Mouse (Mus musculus): ENCODE data around the gene H13.
A peak's percentile ranks its signal among the peaks of the same experiment; 100 is the strongest.
"Not testable (repeated sequence)": the region's sequence is repeated elsewhere in the genome, so short reads cannot be mapped to it uniquely, and the experiment has no call there.

The H13 gene

DNA sequence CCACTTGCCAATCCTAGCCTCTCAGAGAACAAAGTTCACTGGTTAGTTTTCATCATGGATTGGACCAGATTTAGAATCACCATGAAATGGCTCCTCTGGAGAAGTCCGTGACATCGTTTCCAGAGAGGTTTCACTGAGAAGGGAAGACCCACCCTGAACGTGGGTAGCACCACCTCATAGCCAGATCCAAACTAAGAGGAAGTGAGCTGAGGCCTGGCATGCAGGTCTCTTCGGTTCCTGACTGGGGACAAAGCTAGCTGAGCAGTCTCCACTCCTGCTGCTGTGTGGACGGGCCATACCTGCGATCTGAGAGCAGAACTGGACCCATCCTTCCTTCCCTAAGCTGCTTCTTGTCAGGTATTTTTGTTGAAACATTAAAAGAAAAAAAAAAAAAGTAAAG, 8.1 kb upstream of the H13 start:
- no peak for DNase-seq (ENCODE audit: low read depth, low spot score)

GRCm38 (mm10) chr2:152666191-152666590, 3.1 kb upstream of the H13 start:
- DNase-seq (ENCODE audit: low read depth, low spot score), result not testable (repeated sequence)

GRCm38 (mm10) chr2:152669639-152670484, 601 bp downstream of the H13 start:
- DNase-seq (ENCODE audit: low read depth, low spot score), result peak; percentile 72

DNA sequence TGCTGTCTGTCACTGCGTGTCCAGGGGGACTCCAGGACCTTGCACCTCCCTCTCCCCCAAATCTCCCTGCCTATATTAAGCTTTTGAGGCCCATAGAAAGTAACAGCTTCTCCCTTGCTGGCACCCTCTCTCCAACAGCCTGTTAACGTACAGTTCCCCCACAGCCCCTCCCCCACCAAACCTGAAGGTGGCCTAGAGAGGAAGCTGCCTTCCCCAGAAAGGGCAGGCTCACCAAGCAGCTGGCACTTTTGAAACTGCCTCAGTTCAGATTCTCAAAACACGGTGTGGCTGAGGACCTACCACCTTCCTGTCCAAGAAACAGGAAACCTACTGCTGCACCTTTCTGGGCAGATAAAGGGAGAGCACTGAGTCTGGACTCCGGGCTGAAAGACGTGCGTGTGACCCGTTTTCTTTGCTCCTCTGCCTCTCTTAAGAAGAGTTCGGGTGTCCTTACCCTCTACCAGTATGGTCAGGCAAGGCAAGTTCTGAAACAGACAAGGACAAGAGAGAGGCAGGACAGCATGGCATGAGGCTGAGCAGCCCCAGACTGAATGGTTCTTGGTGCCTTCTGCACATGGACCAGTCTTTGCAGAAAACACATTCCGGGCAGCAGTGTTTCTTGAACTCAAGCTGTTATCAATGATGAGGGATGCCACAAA, 1.9 kb downstream of the H13 start:
- no peak for DNase-seq (ENCODE audit: low read depth, low spot score)

GRCm38 (mm10) chr2:152671642-152671999, 2.4 kb downstream of the H13 start:
- no peak for DNase-seq (ENCODE audit: low read depth, low spot score)

DNA sequence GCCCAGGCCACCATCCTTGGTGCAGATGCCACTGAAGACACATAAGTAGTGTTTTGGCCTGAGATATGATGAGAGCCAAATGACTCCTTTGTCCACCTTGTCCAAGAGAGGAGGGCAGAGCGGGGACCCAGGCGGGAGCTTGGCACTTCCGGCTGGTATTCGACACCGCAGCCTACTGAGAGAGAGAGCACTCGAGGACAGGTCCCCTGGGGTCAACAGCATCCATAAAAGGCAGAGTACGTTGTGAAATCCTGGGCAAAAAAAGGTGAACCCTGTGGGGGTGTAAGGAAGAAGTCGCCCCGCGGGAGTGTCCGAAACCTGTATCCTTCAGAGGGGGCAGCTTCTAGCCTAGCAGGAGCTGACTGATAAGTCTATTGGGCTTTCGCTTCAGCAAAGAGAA, 2.9 kb downstream of the H13 start:
- DNase-seq (ENCODE audit: low read depth, low spot score), result no peak

DNA sequence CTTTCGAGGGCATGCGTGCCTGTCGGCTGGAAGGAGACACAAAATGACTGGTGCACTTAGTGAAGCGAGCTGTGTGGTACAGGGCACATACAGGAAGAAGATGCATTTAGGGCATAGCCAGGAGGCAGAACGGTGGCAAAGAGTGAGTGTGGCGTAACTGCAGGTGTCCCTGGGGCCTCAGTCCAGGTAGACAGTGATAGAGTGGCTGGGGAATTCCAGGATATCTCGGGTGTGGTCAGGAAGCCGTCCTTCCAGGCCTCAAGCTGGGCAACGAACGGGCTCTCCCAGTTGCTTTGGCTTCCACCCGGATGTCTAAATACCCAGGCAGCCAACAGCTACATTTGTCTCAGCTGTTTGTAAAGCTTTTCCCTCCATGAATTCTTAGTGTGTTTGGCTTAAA, 4.9 kb downstream of the H13 start:
- no peak for DNase-seq (ENCODE audit: low read depth, low spot score)

DNA sequence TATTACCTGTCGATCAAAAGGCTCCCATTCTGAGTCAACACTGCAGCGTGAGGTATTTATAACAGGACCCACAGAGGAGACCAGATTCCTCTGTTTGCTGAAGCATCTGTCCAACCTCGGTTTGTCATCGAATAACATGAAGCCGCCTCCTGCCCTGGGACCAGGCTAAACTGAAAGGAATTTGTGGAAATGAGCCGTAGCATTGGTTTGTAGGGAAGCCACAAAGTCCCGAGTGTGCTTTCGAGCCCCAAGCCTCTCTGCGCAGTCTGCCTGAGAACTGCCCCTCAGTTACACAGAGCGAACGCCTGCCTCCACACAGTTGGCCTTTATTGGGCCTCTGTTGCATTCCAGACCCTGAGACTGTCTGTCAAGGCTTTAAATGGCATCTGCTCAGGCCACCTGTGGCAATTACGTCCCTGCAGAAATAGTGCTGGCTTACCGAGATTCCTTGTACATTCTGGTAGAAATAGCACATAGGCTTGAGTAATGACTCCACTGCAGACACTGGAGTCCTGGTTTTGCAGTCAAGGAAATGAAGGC, 6.1 kb downstream of the H13 start:
- DNase-seq (ENCODE audit: low read depth, low spot score), result no peak

GRCm38 (mm10) chr2:152678302-152678701, 9.0 kb downstream of the H13 start:
- no peak for DNase-seq (ENCODE audit: low read depth, low spot score)

- no peak for DNase-seq (ENCODE audit: low read depth, low spot score)
These were observed 9.7 kb downstream of the H13 start for GRCm38 (mm10) chr2:152678925-152679324.

GRCm38 (mm10) chr2:152679701-152680355, 10.6 kb downstream of the H13 start:
- no peak for DNase-seq (ENCODE audit: low read depth, low spot score)

GRCm38 (mm10) chr2:152683086-152683485, 13.8 kb downstream of the H13 start:
- no peak for DNase-seq (ENCODE audit: low read depth, low spot score)

- no peak for DNase-seq (ENCODE audit: low read depth, low spot score)
These were observed 17.1 kb downstream of the H13 start for GRCm38 (mm10) chr2:152686399-152686798.

GRCm38 (mm10) chr2:152686806-152687267, 17.6 kb downstream of the H13 start, which contains the start of gene Mcts2:
Gene Mcts2, plus strand, starts transcription at chr2:152687035.
- DNase-seq (ENCODE audit: low read depth, low spot score), result peak; percentile 92

GRCm38 (mm10) chr2:152691564-152692217, 22.4 kb downstream of the H13 start:
- no peak for DNase-seq (ENCODE audit: low read depth, low spot score)

- DNase-seq (ENCODE audit: low read depth, low spot score), result peak; percentile 83
These were observed 24.0 kb downstream of the H13 start for GRCm38 (mm10) chr2:152693233-152693632.

- no peak for DNase-seq (ENCODE audit: low read depth, low spot score)
These were observed 24.5 kb downstream of the H13 start for GRCm38 (mm10) chr2:152693735-152694134.

GRCm38 (mm10) chr2:152694708-152695107, 25.4 kb downstream of the H13 start:
- no peak for DNase-seq (ENCODE audit: low read depth, low spot score)

GRCm38 (mm10) chr2:152696016-152696415, 26.8 kb downstream of the H13 start:
- DNase-seq (ENCODE audit: low read depth, low spot score), result no peak

- peak; percentile 94 for DNase-seq (ENCODE audit: low read depth, low spot score)
These were observed 27.4 kb downstream of the H13 start for GRCm38 (mm10) chr2:152696476-152697164.

DNA sequence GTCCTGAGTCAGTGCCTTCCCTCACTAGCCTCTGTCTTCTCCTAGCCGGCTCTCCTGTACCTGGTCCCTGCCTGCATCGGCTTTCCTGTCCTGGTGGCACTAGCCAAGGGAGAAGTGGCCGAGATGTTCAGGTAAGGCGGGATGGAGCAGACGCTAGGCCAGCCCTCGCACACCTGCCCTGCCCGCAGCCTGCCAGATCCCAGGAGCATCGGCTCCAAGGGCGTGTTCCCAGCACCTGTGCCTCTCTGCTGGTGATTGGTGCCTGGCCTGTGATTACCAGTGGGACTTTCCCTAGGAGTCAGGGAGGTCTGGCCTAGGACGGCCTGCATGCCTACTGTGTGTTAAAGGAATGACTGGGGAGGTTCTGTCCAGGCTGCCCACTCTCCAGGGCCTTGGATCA, 30.9 kb downstream of the H13 start:
- DNase-seq (ENCODE audit: low read depth, low spot score), result no peak

Data from forelimb bud, embryonic 11.5 days (tissue).